Mouse (Mus musculus) ES-E14 (cell line): ENCODE measurements around the gene Tex38.

ENCODE experiments used
- CHD2 ChIP-seq: IDR thresholded peaks from 2 replicates; pipeline ENCODE4 v1.6.1; 2014; ENCODE audit warnings: mild to moderate bottlenecking, low read depth, low read length, inconsistent platforms
- HCFC1 ChIP-seq: IDR thresholded peaks from 2 replicates; pipeline ENCODE4 v1.6.1; 2012; ENCODE audit warnings: low read length, inconsistent platforms, borderline replicate concordance; ENCODE audit not compliant: insufficient read depth
- MAFK ChIP-seq: IDR thresholded peaks from 2 replicates; pipeline ENCODE4 v1.6.1; 2014; ENCODE audit warnings: mild to moderate bottlenecking, low read depth, low read length, inconsistent platforms; ENCODE audit not compliant: insufficient read depth
- ZC3H11A ChIP-seq: IDR thresholded peaks from 2 replicates; pipeline ENCODE4 v1.6.1; 2012; ENCODE audit warnings: low read depth, mild to moderate bottlenecking, inconsistent platforms, low read length, borderline replicate concordance
- ZNF384 ChIP-seq: IDR thresholded peaks from 2 replicates; pipeline ENCODE4 v1.6.1; 2012; ENCODE audit warnings: low read depth, low read length, inconsistent platforms

DNA sequence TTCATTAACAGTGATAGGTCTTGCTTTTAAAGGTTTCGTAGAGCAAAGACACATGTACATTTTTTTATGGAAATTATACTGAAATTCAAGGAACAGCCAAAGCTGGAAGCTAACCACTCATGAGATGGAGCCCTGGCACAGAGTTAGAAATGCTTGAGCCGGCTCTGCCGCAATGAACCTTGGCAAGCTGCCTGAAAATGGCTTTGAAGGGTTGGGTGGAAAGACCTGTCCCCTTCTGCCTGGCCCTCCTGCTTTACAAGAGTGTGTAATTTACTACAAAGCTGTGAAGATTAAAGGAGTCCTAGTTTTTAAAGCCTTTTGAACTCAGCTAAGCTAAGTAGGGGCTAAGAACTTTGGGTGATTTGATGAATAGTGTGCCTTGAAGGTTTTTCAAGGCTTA, 19.6 kb downstream of the Tex38 start:
- TF ChIP-seq ZNF384, result no peak
- TF ChIP-seq ZC3H11A, result no peak
- no peak for TF ChIP-seq MAFK
- no peak for TF ChIP-seq CHD2
- TF ChIP-seq HCFC1, result no peak
